Mouse (Mus musculus) heart, embryonic 15.5 days (tissue): ENCODE measurements around the gene Pkd1. TPM values are rescaled to one million over a fixed set of nuclear protein-coding genes. Genes with fewer than 3 reads are reported as not detected.

Experiments used
- ATAC-seq: fragments of 200-750 bp; cut with Nextera tagmentation; replicated peaks from 2 replicates; pipeline ENCODE4 v1.8.0; 2017; ENCODE audit warnings: low read depth, moderate TSS enrichment; ENCODE audit not compliant: insufficient number of reproducible peaks, insufficient read depth, low FRiP score
- H3K27ac ChIP-seq: fragments of 300-500 bp; sonication (generic); 2 replicates; pipeline ENCODE4 v1.5.1; 2015; ENCODE audit warnings: mild to moderate bottlenecking, inconsistent platforms
- H3K27me3 ChIP-seq: fragments of 300-500 bp; sonication (generic); 2 replicates; pipeline ENCODE4 v1.6.1; 2015; ENCODE audit warnings: inconsistent platforms
- H3K36me3 ChIP-seq: fragments of 300-500 bp; sonication (generic); 2 replicates; pipeline ENCODE4 v1.6.1; 2015; ENCODE audit warnings: mild to moderate bottlenecking, inconsistent platforms
- H3K4me1 ChIP-seq: fragments of 300-500 bp; sonication (generic); replicated peaks from 2 replicates; pipeline ENCODE4 v1.6.1; 2015; ENCODE audit warnings: inconsistent platforms
- H3K4me2 ChIP-seq: fragments of 300-500 bp; sonication (generic); 2 replicates; pipeline ENCODE4 v1.6.1; 2015; ENCODE audit warnings: inconsistent platforms, mild to moderate bottlenecking, moderate library complexity
- H3K4me3 ChIP-seq: fragments of 300-500 bp; sonication (generic); 2 replicates; pipeline ENCODE4 v1.5.1; 2015; ENCODE audit warnings: mild to moderate bottlenecking, inconsistent platforms
- H3K9ac ChIP-seq: fragments of 300-500 bp; sonication (generic); 2 replicates; pipeline ENCODE4 v1.6.1; 2015; ENCODE audit warnings: mild to moderate bottlenecking, inconsistent platforms
- H3K9me3 ChIP-seq: fragments of 300-500 bp; sonication (generic); replicated peaks from 2 replicates; pipeline ENCODE4 v1.6.1; 2016; ENCODE audit warnings: inconsistent platforms
- WGBS: fragments of 180-500 bp; shearing (Covaris S2); methylation state at CpG from one replicate; pipeline ENCODE4 v1.1.7; 2015; ENCODE audit warnings: mixed read lengths; 5-methylcytosine and 5-hydroxymethylcytosine counted together
- polyA plus RNA-seq: library from polyadenylated mRNA; unstranded; fragments of >200 nt; fragmentation: Nextera tagmentation; extraction: Ambion mirVana; gene quantifications from 2 replicates; pipeline ENCODE4 v1.2.1, GENCODE M21; 2015

Gene Pkd1
- polyA plus RNA-seq, 1 experiment from 2014 or later, result 12.4 TPM

- H3K9ac ChIP-seq, result peak overlapping the region; percentile 9; the same call in 1 of the 2 replicates
- WGBS, result 62% methylated on average over 2 of the region's 2 CpGs
- peaks cover 37% of the 10 kb centered on the region for H3K4me1 ChIP-seq
- no peaks in the 10 kb centered on the region for H3K27me3 ChIP-seq
- H3K36me3 ChIP-seq, result peaks cover 4% of the 10 kb centered on the region; the same call in 1 of the 2 replicates
- ATAC-seq, result no peak
- H3K4me3 ChIP-seq, result no peak overlapping the region
- H3K4me2 ChIP-seq, result no peak overlapping the region
- H3K9me3 ChIP-seq, result no peaks in the 10 kb centered on the region
- H3K27ac ChIP-seq, result peak overlapping the region; percentile 69
These were observed 24.9 kb upstream of the Pkd1 start for GRCm38 (mm10) chr17:24524734-24525133.

GRCm38 (mm10) chr17:24527315-24527714 is 22.3 kb upstream of the Pkd1 start:
- peaks cover 50% of the 10 kb centered on the region for H3K4me1 ChIP-seq
- peak overlapping the region; percentile 84 for H3K9ac ChIP-seq
- H3K27ac ChIP-seq, result peak overlapping the region; percentile 78
- H3K4me3 ChIP-seq, result peak overlapping the region; percentile 75
- H3K4me2 ChIP-seq, result peak overlapping the region; percentile 62
- WGBS, result 1% methylated on average over 19 of the region's 19 CpGs
- no peaks in the 10 kb centered on the region; the same call in 1 of the 2 replicates for H3K36me3 ChIP-seq
- no peak for ATAC-seq
- H3K9me3 ChIP-seq, result no peaks in the 10 kb centered on the region
- H3K27me3 ChIP-seq, result 0 out of 2 replicates have a peak, but pooled peaks cover 2% of the 10 kb centered on the region

- peaks cover 56% of the 10 kb centered on the region for H3K4me1 ChIP-seq
- H3K4me2 ChIP-seq, result peak within 1 kb of the TSS; percentile 79
- H3K4me3 ChIP-seq, result peak within 1 kb of the TSS; percentile 75
- H3K9ac ChIP-seq, result peak within 1 kb of the TSS; percentile 84
- no peaks in the 10 kb centered on the region; the same call in 1 of the 2 replicates for H3K36me3 ChIP-seq
- under 1% methylated on average over 40 of the region's 40 CpGs for WGBS
- no peaks in the 10 kb centered on the region for H3K9me3 ChIP-seq
- H3K27me3 ChIP-seq, result 0 out of 2 replicates have a peak, but pooled peaks cover 5% of the 10 kb centered on the region
- peak within 1 kb of the TSS; percentile 78 for H3K27ac ChIP-seq
- ATAC-seq, result peak; percentile 97
These were observed 21.7 kb upstream of the Pkd1 start, which contains the start of gene Traf7 for GRCm38 (mm10) chr17:24527723-24528559. Gene Traf7 (minus strand): TSS chr17:24527938.

- WGBS, result under 1% methylated on average over 8 of the region's 8 CpGs
- Histone ChIP-seq H3K9ac (peak overlapping the region; percentile 61), H3K27me3 (0 out of 2 replicates have a peak, but pooled peaks cover 5% of the 10 kb centered on the region), H3K4me1 (peaks cover 62% of the 10 kb centered on the region), H3K36me3 (no peaks in the 10 kb centered on the region; the same call in 1 of the 2 replicates), H3K9me3 (no peaks in the 10 kb centered on the region), H3K4me3 (peak overlapping the region; percentile 75), H3K27ac (peak overlapping the region; percentile 70), H3K4me2 (peak overlapping the region; percentile 79)
- ATAC-seq, result no peak
These were observed 21.1 kb upstream of the Pkd1 start for GRCm38 (mm10) chr17:24528560-24528918.

- Histone ChIP-seq H3K4me2 (peak overlapping the region; percentile 79), H3K9ac (peak overlapping the region; percentile 61), H3K36me3 (no peaks in the 10 kb centered on the region; the same call in 1 of the 2 replicates), H3K4me1 (peaks cover 63% of the 10 kb centered on the region), H3K27me3 (0 out of 2 replicates have a peak, but pooled peaks cover 5% of the 10 kb centered on the region), H3K27ac (peak overlapping the region; percentile 70), H3K4me3 (peak overlapping the region; percentile 75), H3K9me3 (no peaks in the 10 kb centered on the region)
- no peak for ATAC-seq
- 2% methylated on average over 4 of the region's 4 CpGs for WGBS
These were observed 20.6 kb upstream of the Pkd1 start for GRCm38 (mm10) chr17:24529007-24529451.

GRCm38 (mm10) chr17:24529883-24530282 is 19.8 kb upstream of the Pkd1 start:
- Histone ChIP-seq H3K4me3 (peak overlapping the region; percentile 75), H3K9ac (peak overlapping the region; percentile 61), H3K4me2 (peak overlapping the region; percentile 79), H3K4me1 (peaks cover 57% of the 10 kb centered on the region), H3K27ac (peak overlapping the region; percentile 70; the same call in 1 of the 2 replicates), H3K27me3 (0 out of 2 replicates have a peak, but pooled peaks cover 5% of the 10 kb centered on the region), H3K36me3 (no peaks in the 10 kb centered on the region; the same call in 1 of the 2 replicates), H3K9me3 (no peaks in the 10 kb centered on the region)
- 30% methylated on average over 5 of the region's 5 CpGs for WGBS
- ATAC-seq, result no peak

GRCm38 (mm10) chr17:24530361-24531050 is 19.1 kb upstream of the Pkd1 start:
- H3K36me3 ChIP-seq, result no peaks in the 10 kb centered on the region; the same call in 1 of the 2 replicates
- no peaks in the 10 kb centered on the region for H3K9me3 ChIP-seq
- H3K4me1 ChIP-seq, result peaks cover 50% of the 10 kb centered on the region
- H3K4me3 ChIP-seq, result no peak overlapping the region; the same call in 1 of the 2 replicates
- no peak for ATAC-seq
- no peak overlapping the region for H3K27ac ChIP-seq
- peak overlapping the region; percentile 79; the same call in 1 of the 2 replicates for H3K4me2 ChIP-seq
- peak overlapping the region; percentile 61; the same call in 1 of the 2 replicates for H3K9ac ChIP-seq
- 37% methylated on average over 8 of the region's 8 CpGs for WGBS
- H3K27me3 ChIP-seq, result 0 out of 2 replicates have a peak, but pooled peaks cover 5% of the 10 kb centered on the region

- H3K9ac ChIP-seq, result no peak overlapping the region
- H3K4me2 ChIP-seq, result no peak overlapping the region
- 76% methylated on average over 3 of the region's 3 CpGs for WGBS
- H3K27me3 ChIP-seq, result 0 out of 2 replicates have a peak, but pooled peaks cover 5% of the 10 kb centered on the region
- no peaks in the 10 kb centered on the region for H3K9me3 ChIP-seq
- H3K27ac ChIP-seq, result no peak overlapping the region
- no peak for ATAC-seq
- peaks cover 46% of the 10 kb centered on the region for H3K4me1 ChIP-seq
- H3K36me3 ChIP-seq, result no peaks in the 10 kb centered on the region; the same call in 1 of the 2 replicates
- no peak overlapping the region for H3K4me3 ChIP-seq
These were observed 18.6 kb upstream of the Pkd1 start for GRCm38 (mm10) chr17:24531064-24531463.

GRCm38 (mm10) chr17:24532045-24532444 is 17.6 kb upstream of the Pkd1 start:
- 80% methylated on average over 7 of the region's 7 CpGs for WGBS

GRCm38 (mm10) chr17:24533099-24533992 is 16.3 kb upstream of the Pkd1 start:
- Histone ChIP-seq H3K9me3 (no peaks in the 10 kb centered on the region), H3K9ac (peak overlapping the region; percentile 53), H3K27me3 (0 out of 2 replicates have a peak, but pooled peaks cover 5% of the 10 kb centered on the region), H3K4me3 (peak overlapping the region; percentile 45), H3K36me3 (no peaks in the 10 kb centered on the region; the same call in 1 of the 2 replicates), H3K27ac (no peak overlapping the region), H3K4me2 (peak overlapping the region; percentile 84), H3K4me1 (peaks cover 38% of the 10 kb centered on the region)
- 8% methylated on average over 53 of the region's 53 CpGs for WGBS
- ATAC-seq, result peak; percentile 61; the same call in 1 of the 2 replicates

More at GRCm38 (mm10) chr17:24532045-24532444, 17.6 kb upstream of the Pkd1 start:
- no peak overlapping the region for H3K4me3 ChIP-seq
- H3K4me2 ChIP-seq, result no peak overlapping the region
- ATAC-seq, result no peak
- no peaks in the 10 kb centered on the region; the same call in 1 of the 2 replicates for H3K36me3 ChIP-seq
- H3K4me1 ChIP-seq, result peaks cover 38% of the 10 kb centered on the region
- no peak overlapping the region for H3K9ac ChIP-seq
- H3K27me3 ChIP-seq, result 0 out of 2 replicates have a peak, but pooled peaks cover 5% of the 10 kb centered on the region
- no peak overlapping the region for H3K27ac ChIP-seq
- no peaks in the 10 kb centered on the region for H3K9me3 ChIP-seq
